Mouse (Mus musculus) thymus, adult 2 months (tissue): ENCODE measurements around the gene Lag3. TPM values are rescaled to one million over a fixed set of nuclear protein-coding genes. Genes with fewer than 3 reads are reported as not detected.
A peak's percentile ranks its signal among the peaks of the same experiment; 100 is the strongest.

Experiments
- DNase-seq: peaks from one replicate; pipeline ENCODE4 v3.0.0; 2021
- H3K27ac ChIP-seq: fragments of 200-500 bp; 2 replicates; pipeline ENCODE4 v1.5.1; 2012; ENCODE audit warnings: low read length, control low read depth; ENCODE audit not compliant: control insufficient read depth, insufficient read depth
- H3K27me3 ChIP-seq: fragments of 200-500 bp; 2 replicates; pipeline ENCODE4 v1.6.1; 2012; ENCODE audit warnings: mild to moderate bottlenecking, low read length, moderate library complexity, mixed read lengths; ENCODE audit not compliant: control insufficient read depth, insufficient read depth
- H3K36me3 ChIP-seq: fragments of 200-500 bp; 2 replicates; pipeline ENCODE4 v1.6.1; 2012; ENCODE audit warnings: mild to moderate bottlenecking, low read length, moderate library complexity; ENCODE audit not compliant: control insufficient read depth, insufficient read depth
- H3K4me1 ChIP-seq: fragments of 200-500 bp; replicated peaks from 2 replicates; pipeline ENCODE4 v1.6.1; 2012; ENCODE audit warnings: low read length; ENCODE audit not compliant: control insufficient read depth, insufficient read depth
- H3K4me3 ChIP-seq: fragments of 200-500 bp; 2 replicates; pipeline ENCODE4 v1.5.1; 2012; ENCODE audit warnings: mild to moderate bottlenecking, low read length, control low read depth, moderate library complexity; ENCODE audit not compliant: control insufficient read depth, insufficient read depth
- CTCF ChIP-seq: fragments of 200-500 bp; IDR thresholded peaks from 2 replicates; pipeline ENCODE4 v1.5.1; 2012; ENCODE audit warnings: mild to moderate bottlenecking, control low read depth, low read length, moderate library complexity, borderline replicate concordance; ENCODE audit not compliant: control insufficient read depth, poor library complexity, insufficient read depth; ENCODE audit errors: extremely low read depth
- POLR2A ChIP-seq: fragments of 200-500 bp; IDR thresholded peaks from 2 replicates; pipeline ENCODE4 v1.6.1; 2012; ENCODE audit warnings: mild to moderate bottlenecking, low read length, control low read depth, moderate library complexity; ENCODE audit not compliant: control insufficient read depth, poor library complexity, insufficient read depth; ENCODE audit errors: extremely low read depth
- WGBS: fragments of 180-500 bp; shearing (Covaris S2); methylation state at CpG from one replicate; pipeline ENCODE4 v1.1.7; 2018; 5-methylcytosine and 5-hydroxymethylcytosine counted together
- polyA plus RNA-seq: library from polyadenylated mRNA; depleted of rRNA; stranded (reverse); fragments of >200 nt; gene quantifications from 2 replicates; pipeline ENCODE4 v1.2.3, GENCODE M21; 2012

Gene Lag3
- polyA plus RNA-seq, 1 experiment, result 30.1 TPM

DNA sequence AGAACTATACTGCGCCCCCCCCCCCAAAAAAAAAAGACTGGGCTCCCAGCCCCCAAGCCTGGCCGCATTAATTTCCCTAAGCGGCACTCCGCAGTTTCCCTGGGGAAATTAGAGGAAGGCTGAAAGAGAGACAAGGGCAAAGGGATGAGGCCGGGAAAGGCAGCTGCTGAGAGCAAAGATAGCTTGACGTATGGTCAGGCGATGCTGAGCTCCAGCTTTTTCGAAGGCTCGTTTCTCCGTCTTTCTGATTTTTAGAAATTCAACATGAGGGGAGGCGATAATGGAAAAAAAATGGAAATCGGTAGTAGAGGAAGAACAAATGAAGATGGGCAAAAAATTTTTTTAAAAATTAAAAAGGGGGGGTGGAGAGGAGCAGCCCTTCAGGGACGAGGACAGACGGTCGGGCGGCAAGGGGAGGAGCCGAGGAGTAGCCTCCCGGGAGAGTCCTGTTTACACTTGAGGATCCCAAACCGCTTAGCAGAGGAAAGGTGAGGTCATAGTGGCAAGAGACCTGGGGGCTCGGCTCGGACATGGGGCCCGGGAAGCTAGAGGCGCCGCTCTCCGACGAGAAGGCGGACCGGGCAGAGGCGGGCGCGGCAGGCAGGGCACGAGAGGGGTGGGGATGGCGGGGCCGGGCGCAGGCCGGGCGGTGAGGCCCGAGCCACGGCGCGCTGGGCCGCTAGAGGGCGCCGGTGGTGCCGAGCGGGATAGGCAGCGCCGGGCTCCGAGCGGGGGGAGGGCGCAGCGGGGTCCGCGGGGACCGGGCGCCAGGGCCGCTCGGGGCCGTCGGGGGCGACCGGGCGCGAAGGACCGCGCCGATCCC is 5.4 kb upstream of the Lag3 start:
- Histone ChIP-seq H3K27me3 (no peaks in the 10 kb centered on the region), H3K4me1 (peaks cover 48% of the 10 kb centered on the region), H3K4me3 (peak overlapping the region; percentile 100), H3K27ac (no peak overlapping the region; the same call in 1 of the 2 replicates), H3K36me3 (peaks cover 12% of the 10 kb centered on the region)
- 7% methylated on average over 66 of the region's 67 CpGs for WGBS
- TF ChIP-seq POLR2A (no peak), CTCF (peak; percentile 95)
- peak; percentile 94 for DNase-seq

DNA sequence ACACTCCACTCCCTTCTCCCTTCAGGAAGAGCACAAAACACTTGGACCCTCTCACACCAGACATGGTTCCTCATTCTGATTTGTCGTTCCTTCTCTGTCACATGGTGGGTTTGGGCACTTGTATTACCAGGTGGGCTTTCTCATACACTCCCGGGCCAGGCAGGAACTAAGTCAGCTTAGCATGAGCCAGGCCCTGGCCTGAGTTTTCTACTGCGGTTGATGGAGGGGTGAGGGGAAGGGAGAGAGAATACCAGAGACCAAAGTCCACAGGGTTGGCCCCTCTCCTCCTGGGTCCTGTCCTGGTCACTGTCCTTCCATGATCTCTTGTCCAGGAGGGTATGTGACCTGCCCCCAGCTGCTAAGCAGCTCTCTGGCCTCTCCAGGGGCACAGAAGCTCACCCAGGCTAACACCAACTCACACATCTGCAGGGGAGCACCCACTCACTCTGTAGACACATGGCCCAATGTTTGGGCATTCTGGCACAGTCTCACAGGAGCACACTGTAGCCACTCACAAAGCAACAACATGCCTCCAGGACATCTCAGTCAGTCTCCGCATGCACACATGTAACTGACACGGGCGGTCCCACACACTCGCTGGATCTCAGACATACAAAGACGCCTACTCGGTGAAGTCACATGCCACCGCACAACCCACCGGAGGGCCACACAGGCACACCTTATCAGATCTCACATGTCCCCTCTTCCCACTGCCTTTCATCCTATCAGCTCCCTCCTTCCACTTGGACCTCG is 4.6 kb upstream of the Lag3 start:
- peak overlapping the region; percentile 100 for H3K4me3 ChIP-seq
- 41% methylated on average over 12 of the region's 12 CpGs for WGBS
- no peaks in the 10 kb centered on the region for H3K27me3 ChIP-seq
- peaks cover 12% of the 10 kb centered on the region for H3K36me3 ChIP-seq
- H3K4me1 ChIP-seq, result peaks cover 54% of the 10 kb centered on the region
- TF ChIP-seq CTCF (no peak), POLR2A (no peak)
- H3K27ac ChIP-seq, result no peak overlapping the region; the same call in 1 of the 2 replicates
- peak; percentile 46 for DNase-seq

DNA sequence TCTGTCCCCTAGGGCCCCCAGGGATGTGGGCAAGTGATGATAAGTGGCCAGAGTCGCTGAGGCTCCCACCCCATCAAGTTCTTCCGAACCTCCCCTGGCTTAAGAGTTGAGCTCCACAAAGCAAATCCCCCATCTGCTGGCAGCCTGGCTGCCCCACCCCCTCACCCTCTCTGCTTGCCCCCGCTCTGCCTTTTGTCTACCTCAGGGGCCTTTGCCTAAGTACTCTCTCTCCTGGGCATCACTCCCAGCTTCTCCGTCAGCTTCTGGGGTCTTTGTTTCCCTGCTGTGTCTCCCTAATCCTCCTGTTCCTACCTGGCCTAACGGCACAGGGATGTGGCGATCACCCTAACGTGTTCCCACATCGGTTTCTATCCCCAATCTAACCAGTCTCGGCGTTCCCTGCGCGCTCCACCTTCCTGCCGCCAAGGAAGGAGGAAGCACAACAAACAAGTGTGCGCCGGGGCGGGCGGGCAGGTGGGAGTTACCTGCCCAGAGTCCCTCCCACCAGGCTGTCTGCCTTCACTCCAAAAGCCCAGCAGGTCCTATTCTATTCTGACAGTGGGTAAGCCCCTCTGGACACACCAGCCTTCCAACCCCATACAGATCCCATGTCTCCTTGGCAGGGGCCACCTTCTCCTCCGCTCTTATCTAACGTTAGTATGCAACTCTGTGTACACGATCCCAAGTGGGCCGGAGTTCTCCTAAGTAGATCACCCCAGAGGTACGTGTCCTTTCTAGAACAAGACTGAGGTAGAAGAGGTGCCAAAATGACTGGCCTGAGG is 3.8 kb upstream of the Lag3 start:
- Histone ChIP-seq H3K27me3 (no peaks in the 10 kb centered on the region), H3K4me1 (peaks cover 59% of the 10 kb centered on the region), H3K36me3 (peaks cover 12% of the 10 kb centered on the region), H3K27ac (no peak overlapping the region), H3K4me3 (no peak overlapping the region; the same call in 1 of the 2 replicates)
- TF ChIP-seq POLR2A (no peak), CTCF (no peak)
- DNase-seq, result no peak
- WGBS, result 88% methylated on average over 22 of the region's 22 CpGs

DNA sequence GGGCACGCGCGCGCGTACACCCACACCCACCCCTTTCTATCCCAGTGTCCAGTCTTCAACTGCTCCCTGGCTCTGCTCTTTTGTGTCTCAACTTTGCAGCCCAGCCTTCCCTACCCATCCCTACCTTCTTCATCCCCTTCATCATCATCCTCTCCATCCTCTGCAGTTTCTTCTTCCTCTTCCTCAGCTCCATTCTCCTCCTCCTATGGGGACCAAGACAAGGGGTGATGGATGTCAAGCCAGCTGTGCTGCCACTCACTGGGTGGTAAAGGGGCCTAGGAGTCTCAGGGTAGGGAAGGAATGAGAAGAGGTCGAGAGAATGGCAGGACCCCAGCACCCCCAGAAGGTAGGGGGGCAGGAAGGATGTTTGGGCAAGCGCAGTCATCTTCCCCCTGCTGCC is 3.0 kb upstream of the Lag3 start:
- Histone ChIP-seq H3K36me3 (peaks cover 12% of the 10 kb centered on the region), H3K4me1 (peaks cover 59% of the 10 kb centered on the region), H3K27ac (no peak overlapping the region), H3K27me3 (no peaks in the 10 kb centered on the region), H3K4me3 (no peak overlapping the region)
- WGBS, result 94% methylated on average over 7 of the region's 7 CpGs
- no peak for DNase-seq
- no peak for TF ChIP-seq POLR2A
- TF ChIP-seq CTCF, result no peak

DNA sequence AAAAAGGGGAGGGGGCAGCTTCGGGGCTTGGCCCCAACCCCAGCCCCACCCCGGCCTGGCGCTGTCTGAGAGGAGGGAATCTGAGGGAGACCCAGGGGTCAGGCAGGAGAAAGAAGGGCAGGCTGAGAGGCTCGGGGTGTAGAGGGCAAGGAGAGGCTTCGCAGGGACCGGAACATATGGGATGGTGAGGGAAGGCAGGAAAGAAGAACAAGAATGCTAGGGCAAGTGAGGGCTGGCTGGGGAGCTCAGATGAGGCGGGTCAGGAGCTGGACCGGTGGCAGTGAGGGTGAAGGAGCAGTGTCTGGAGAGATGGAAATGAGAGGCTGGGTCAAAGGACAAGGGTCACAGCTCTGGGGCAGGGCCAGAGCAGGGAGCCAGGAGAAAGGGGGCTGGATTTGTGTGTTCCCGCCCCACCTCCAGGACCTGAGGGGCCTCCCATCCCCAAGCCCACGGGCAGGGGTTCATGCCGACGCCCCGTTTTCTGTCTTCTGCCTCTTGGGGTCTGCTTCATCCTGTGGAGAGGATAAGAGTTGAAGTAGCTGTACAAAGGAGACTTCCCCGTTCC is 2.3 kb upstream of the Lag3 start:
- no peak for TF ChIP-seq CTCF
- no peak for TF ChIP-seq POLR2A
- no peak overlapping the region for H3K4me3 ChIP-seq
- 93% methylated on average over 14 of the region's 14 CpGs for WGBS
- H3K27me3 ChIP-seq, result no peaks in the 10 kb centered on the region
- H3K4me1 ChIP-seq, result peaks cover 53% of the 10 kb centered on the region
- H3K27ac ChIP-seq, result no peak overlapping the region
- peaks cover 12% of the 10 kb centered on the region for H3K36me3 ChIP-seq
- no peak for DNase-seq

DNA sequence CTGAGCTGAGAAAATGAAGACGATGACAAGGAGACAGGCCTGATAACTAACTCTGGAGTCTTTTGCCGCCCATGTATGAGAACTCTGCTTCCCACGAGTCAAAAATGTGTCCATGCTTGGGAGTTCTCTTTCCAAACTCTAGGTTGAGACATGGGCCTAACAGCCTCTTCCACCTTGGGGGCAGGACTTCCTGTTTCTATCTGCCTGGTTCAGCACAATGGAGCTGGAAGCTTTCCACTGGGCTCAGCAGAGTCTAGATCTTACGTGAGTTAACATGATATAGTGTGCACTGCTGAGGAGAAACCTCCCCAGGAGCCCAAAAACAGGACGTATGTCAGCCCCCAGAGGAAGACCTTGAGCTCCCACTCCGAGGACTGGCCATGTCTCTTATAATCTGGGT is 1.7 kb upstream of the Lag3 start:
- Histone ChIP-seq H3K36me3 (peaks cover 12% of the 10 kb centered on the region), H3K27ac (no peak overlapping the region), H3K4me3 (no peak overlapping the region), H3K4me1 (peaks cover 49% of the 10 kb centered on the region), H3K27me3 (no peaks in the 10 kb centered on the region)
- no peak for TF ChIP-seq POLR2A
- no peak for TF ChIP-seq CTCF
- WGBS, result 79% methylated on average over 6 of the region's 6 CpGs
- no peak for DNase-seq
